Mouse (Mus musculus) neural tube, embryonic 15.5 days (tissue): ENCODE measurements at regions not wholly inside any gene's neighbourhood (a gene's known extent, or its start where the extent isn't known, plus 50 kb on each side); places are given as distances from the start of the nearest gene placed in this dataset.

Experiments used
- ATAC-seq: fragments of 200-750 bp; cut with Nextera tagmentation; 2 replicates; pipeline ENCODE4 v1.8.0; 2017; ENCODE audit warnings: mild to moderate bottlenecking, moderate TSS enrichment, moderate library complexity; ENCODE audit not compliant: low FRiP score
- H3K27ac ChIP-seq: fragments of 300-500 bp; sonication (generic); replicated peaks from 2 replicates; pipeline ENCODE4 v1.5.1; 2015; ENCODE audit warnings: mild to moderate bottlenecking, inconsistent platforms
- H3K27me3 ChIP-seq: fragments of 300-500 bp; sonication (generic); replicated peaks from 2 replicates; pipeline ENCODE4 v1.6.1; 2015; ENCODE audit warnings: inconsistent platforms
- H3K36me3 ChIP-seq: fragments of 300-500 bp; sonication (generic); 2 replicates; pipeline ENCODE4 v1.6.1; 2015; ENCODE audit warnings: inconsistent platforms
- H3K4me1 ChIP-seq: fragments of 300-500 bp; sonication (generic); 2 replicates; pipeline ENCODE4 v1.6.1; 2015; ENCODE audit warnings: inconsistent platforms
- H3K4me2 ChIP-seq: fragments of 300-500 bp; sonication (generic); 2 replicates; pipeline ENCODE4 v1.6.1; 2015; ENCODE audit warnings: inconsistent platforms, mild to moderate bottlenecking, moderate library complexity
- H3K4me3 ChIP-seq: fragments of 300-500 bp; sonication (generic); replicated peaks from 2 replicates; pipeline ENCODE4 v1.5.1; 2015; ENCODE audit warnings: mild to moderate bottlenecking, inconsistent platforms
- H3K9ac ChIP-seq: fragments of 300-500 bp; sonication (generic); replicated peaks from 2 replicates; pipeline ENCODE4 v1.6.1; 2015; ENCODE audit warnings: mild to moderate bottlenecking, inconsistent platforms
- H3K9me3 ChIP-seq: fragments of 300-500 bp; sonication (generic); replicated peaks from 2 replicates; pipeline ENCODE4 v1.6.1; 2016; ENCODE audit warnings: inconsistent platforms
- WGBS: fragments of 180-500 bp; shearing (Covaris S2); methylation state at CpG from one replicate; pipeline ENCODE4 v1.1.7; 2015; ENCODE audit warnings: mixed read lengths; 5-methylcytosine and 5-hydroxymethylcytosine counted together

DNA sequence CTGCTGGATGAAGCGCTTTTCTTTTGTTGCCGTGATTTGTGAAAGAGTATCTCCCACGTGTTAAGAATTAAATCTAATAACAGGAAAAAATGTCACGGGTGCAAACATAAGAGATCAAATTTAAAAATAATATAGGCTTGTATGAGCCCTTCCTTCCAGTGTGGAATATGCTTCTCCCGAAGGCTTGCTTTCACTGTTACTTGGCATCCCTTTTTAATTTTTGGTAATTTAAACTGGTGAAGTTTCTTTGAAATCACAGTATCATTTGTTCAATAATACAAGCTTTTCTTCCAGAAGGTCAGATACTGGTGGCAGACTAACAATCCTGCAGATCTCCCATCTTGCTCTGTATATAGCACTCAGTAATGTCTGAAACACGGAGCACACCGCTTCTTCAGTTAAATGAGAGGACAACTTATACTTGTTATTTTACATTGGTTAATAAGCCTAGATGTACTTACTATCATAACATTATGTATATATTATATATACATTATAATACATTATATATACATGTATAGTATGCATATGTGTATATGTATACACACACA, 98.2 kb downstream of the Plk2 start:
- no peak for ATAC-seq
- no peak overlapping the region for H3K9ac ChIP-seq

DNA sequence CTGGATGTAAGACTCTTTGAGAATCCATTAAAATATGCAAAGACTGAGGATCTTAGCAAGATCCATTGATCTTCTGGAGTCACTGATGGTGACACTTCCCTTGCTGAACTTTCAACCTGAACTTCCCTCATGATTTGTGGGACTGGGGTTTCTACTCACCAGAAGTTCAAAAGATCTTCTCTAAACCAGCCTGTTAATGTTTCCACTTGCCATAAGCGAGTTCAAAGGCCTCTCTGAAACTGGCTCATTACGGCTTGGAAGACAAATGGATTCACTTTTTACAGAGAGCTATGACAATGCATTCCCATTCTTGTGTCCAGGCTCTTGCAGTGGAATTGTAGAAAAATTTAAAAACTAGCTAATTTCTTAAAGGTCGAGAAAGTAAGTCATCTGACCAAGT, 102.6 kb downstream of the Plk2 start:
- 84% methylated on average over 3 of the region's 3 CpGs for WGBS
- no peak overlapping the region for H3K4me3 ChIP-seq

More for the DNA sequence above, 98.2 kb downstream of the Plk2 start:
- H3K27ac ChIP-seq = no peak overlapping the region
- H3K36me3 ChIP-seq = no peaks in the 10 kb centered on the region
- 71% methylated on average over 7 of the region's 7 CpGs for WGBS
- no peaks in the 10 kb centered on the region for H3K9me3 ChIP-seq
- peak overlapping the region; percentile 20 for H3K4me2 ChIP-seq
- H3K27me3 ChIP-seq = no peaks in the 10 kb centered on the region
- no peak overlapping the region for H3K4me3 ChIP-seq
- peaks cover 8% of the 10 kb centered on the region for H3K4me1 ChIP-seq

DNA sequence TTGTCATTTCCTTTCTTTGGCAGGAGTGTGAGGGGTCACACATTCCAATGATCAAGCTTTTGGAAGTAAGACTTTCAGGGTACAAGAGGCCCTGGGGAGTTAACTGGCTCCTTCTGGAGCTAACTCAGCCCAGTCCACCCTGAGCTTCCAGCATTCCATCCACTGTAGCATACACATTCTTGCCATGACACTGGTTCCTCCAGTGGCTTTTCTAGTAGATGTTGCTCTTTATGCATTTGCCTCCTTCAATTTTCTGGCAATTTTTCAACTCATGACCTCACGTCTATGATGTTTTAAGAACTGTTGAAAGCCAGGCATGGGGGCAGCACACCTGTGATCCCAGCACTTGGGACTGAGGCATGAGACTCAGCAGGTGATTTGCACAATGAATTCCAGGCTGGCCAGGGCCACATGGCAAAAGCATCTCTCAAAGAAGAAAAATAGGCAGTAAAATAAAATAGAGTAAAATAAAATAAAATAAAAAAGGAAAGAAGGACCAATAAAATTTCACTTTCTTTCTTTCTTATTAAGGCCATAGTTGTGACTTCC, 113.0 kb downstream of the Plk2 start:
- H3K4me3 ChIP-seq = no peak overlapping the region
- H3K9me3 ChIP-seq = no peaks in the 10 kb centered on the region
- H3K36me3 ChIP-seq = no peaks in the 10 kb centered on the region
- H3K27ac ChIP-seq = no peak overlapping the region
- H3K4me2 ChIP-seq = no peak overlapping the region
- 79% methylated on average over 1 of the region's 1 CpGs for WGBS
- no peak for ATAC-seq
- no peaks in the 10 kb centered on the region for H3K4me1 ChIP-seq
- H3K9ac ChIP-seq = no peak overlapping the region
- no peaks in the 10 kb centered on the region for H3K27me3 ChIP-seq

More for the DNA sequence above, 102.6 kb downstream of the Plk2 start:
- Histone ChIP-seq H3K27ac (no peak overlapping the region), H3K36me3 (no peaks in the 10 kb centered on the region), H3K27me3 (no peaks in the 10 kb centered on the region), H3K9me3 (no peaks in the 10 kb centered on the region), H3K4me2 (no peak overlapping the region), H3K4me1 (peaks cover 5% of the 10 kb centered on the region), H3K9ac (no peak overlapping the region)
- ATAC-seq = no peak

- Histone ChIP-seq H3K4me2 (no peak overlapping the region), H3K4me1 (no peaks in the 10 kb centered on the region), H3K9me3 (no peaks in the 10 kb centered on the region), H3K36me3 (no peaks in the 10 kb centered on the region), H3K27me3 (no peaks in the 10 kb centered on the region), H3K27ac (no peak overlapping the region), H3K4me3 (no peak overlapping the region), H3K9ac (no peak overlapping the region)
- ATAC-seq = no peak
- WGBS = 88% methylated on average over 8 of the region's 8 CpGs
These were observed 123.1 kb downstream of the Plk2 start for GRCm38 (mm10) chr13:110517986-110518385.

GRCm38 (mm10) chr13:110522974-110523373, 128.1 kb downstream of the Plk2 start:
- H3K9ac ChIP-seq = no peak overlapping the region
- WGBS = 96% methylated on average over 4 of the region's 4 CpGs
- no peaks in the 10 kb centered on the region for H3K9me3 ChIP-seq
- H3K4me1 ChIP-seq = no peaks in the 10 kb centered on the region
- H3K27ac ChIP-seq = no peak overlapping the region
- no peak overlapping the region for H3K4me2 ChIP-seq
- H3K4me3 ChIP-seq = no peak overlapping the region
- no peaks in the 10 kb centered on the region for H3K27me3 ChIP-seq
- no peaks in the 10 kb centered on the region for H3K36me3 ChIP-seq
- ATAC-seq = no peak

DNA sequence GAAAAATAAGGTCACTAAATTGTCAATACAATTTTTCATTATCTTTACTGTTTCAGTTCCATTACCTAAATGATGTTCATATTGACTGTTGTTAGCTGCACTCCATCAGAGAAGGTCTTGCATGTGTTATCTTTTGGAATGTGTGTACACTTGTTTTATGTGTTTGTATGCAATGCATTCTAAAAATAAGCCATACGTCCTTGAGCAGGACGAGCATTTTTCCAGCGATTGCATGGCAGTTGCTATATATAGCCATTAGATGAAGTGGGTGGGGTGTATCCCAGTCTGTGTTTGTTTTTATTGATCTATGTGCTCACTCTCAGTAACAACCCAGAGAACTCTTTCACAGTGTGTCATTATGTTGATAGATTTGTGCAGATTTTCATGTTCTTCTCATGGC, 132.8 kb downstream of the Plk2 start:
- H3K9ac ChIP-seq = no peak overlapping the region
- no peak overlapping the region for H3K4me3 ChIP-seq

GRCm38 (mm10) chr13:110529624-110530023, 134.8 kb downstream of the Plk2 start:
- H3K27ac ChIP-seq = no peak overlapping the region
- no peak overlapping the region for H3K9ac ChIP-seq
- 92% methylated on average over 4 of the region's 4 CpGs for WGBS
- no peak overlapping the region for H3K4me2 ChIP-seq
- no peak overlapping the region for H3K4me3 ChIP-seq
- no peaks in the 10 kb centered on the region for H3K36me3 ChIP-seq
- H3K27me3 ChIP-seq = no peaks in the 10 kb centered on the region
- no peaks in the 10 kb centered on the region for H3K9me3 ChIP-seq
- no peak for ATAC-seq
- H3K4me1 ChIP-seq = no peaks in the 10 kb centered on the region

More for the DNA sequence above, 132.8 kb downstream of the Plk2 start:
- no peak for ATAC-seq
- H3K36me3 ChIP-seq = no peaks in the 10 kb centered on the region
- no peaks in the 10 kb centered on the region for H3K27me3 ChIP-seq
- H3K4me2 ChIP-seq = no peak overlapping the region
- no peaks in the 10 kb centered on the region for H3K9me3 ChIP-seq
- H3K27ac ChIP-seq = no peak overlapping the region
- H3K4me1 ChIP-seq = no peaks in the 10 kb centered on the region
- WGBS = 80% methylated on average over 3 of the region's 3 CpGs

GRCm38 (mm10) chr13:110534320-110534764, 139.5 kb downstream of the Plk2 start:
- Histone ChIP-seq H3K9me3 (no peaks in the 10 kb centered on the region), H3K27ac (no peak overlapping the region), H3K4me3 (no peak overlapping the region), H3K9ac (no peak overlapping the region), H3K27me3 (no peaks in the 10 kb centered on the region), H3K36me3 (no peaks in the 10 kb centered on the region), H3K4me1 (no peaks in the 10 kb centered on the region), H3K4me2 (no peak overlapping the region)
- whole genome bisulfite sequencing = 33% methylated on average over 7 of the region's 7 CpGs
- ATAC-seq = no peak

DNA sequence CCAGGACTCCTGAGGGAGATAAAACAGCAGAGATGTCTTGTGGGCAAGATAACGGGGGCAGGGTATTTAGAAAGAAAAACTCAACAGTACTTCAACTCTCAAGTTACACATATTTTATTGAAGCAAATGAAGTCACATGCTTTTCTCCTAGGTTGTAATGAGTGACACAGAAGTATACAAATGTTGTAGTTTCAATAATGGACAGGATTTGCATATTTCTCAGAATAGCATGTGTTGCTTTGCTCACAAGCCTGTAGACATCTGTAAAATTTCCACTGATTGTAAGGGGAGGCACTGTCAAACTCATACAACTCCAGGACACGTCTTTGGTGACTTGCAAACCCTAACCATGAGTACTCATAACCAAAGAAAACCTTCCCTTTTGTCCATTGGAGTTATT, 140.9 kb downstream of the Plk2 start:
- no peak overlapping the region for H3K4me3 ChIP-seq
- H3K27me3 ChIP-seq = no peaks in the 10 kb centered on the region
- no peak overlapping the region for H3K4me2 ChIP-seq
- WGBS = 85% methylated on average over 2 of the region's 2 CpGs
- no peaks in the 10 kb centered on the region for H3K36me3 ChIP-seq
- H3K9ac ChIP-seq = no peak overlapping the region
- H3K27ac ChIP-seq = no peak overlapping the region
- H3K9me3 ChIP-seq = no peaks in the 10 kb centered on the region
- 0 out of 2 replicates have a peak, but pooled peaks cover 2% of the 10 kb centered on the region for H3K4me1 ChIP-seq
- no peak for ATAC-seq

- Histone ChIP-seq H3K4me1 (0 out of 2 replicates have a peak, but pooled peaks cover 3% of the 10 kb centered on the region), H3K36me3 (no peaks in the 10 kb centered on the region), H3K4me2 (no peak overlapping the region), H3K27ac (no peak overlapping the region), H3K9ac (no peak overlapping the region), H3K9me3 (no peaks in the 10 kb centered on the region), H3K27me3 (no peaks in the 10 kb centered on the region), H3K4me3 (no peak overlapping the region)
- 80% methylated on average over 7 of the region's 7 CpGs for WGBS
- ATAC-seq = no peak
These were observed 143.2 kb downstream of the Plk2 start for GRCm38 (mm10) chr13:110537960-110538463.

DNA sequence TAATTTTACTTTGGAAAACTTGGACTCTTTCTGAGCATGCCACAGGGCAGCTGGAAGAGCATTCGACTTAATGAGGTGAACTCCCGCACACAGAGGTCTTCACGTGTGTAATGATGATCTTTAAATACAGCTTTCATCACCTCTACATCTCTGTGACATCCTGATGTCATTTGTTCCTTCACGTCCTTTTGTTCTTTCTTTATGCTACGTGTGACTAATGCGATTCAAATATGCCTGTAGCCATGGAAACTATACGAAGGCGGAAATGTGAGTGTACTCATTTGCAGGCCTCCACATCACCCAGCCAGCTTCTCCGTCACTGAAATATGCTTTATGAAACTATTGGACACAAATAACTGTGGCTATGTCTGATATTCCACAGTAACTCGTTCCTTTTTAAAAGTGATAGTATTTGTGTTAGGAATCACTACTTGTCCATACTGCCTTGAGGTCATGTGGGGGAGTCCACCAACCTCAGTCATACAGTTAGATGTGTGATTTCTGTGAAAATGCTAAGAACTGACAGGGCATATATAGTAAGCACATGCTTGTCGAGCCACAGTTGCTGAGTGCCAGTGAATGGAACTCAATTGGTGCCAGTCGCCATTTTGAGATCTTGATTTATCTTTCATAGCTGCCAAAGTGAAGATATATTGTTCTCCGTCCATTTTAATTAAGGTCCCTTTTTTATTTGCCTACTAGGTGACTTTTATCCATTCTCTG, 145.9 kb downstream of the Plk2 start:
- WGBS = 46% methylated on average over 13 of the region's 13 CpGs
- H3K27ac ChIP-seq = no peak overlapping the region

More for the DNA sequence above, 145.9 kb downstream of the Plk2 start:
- H3K4me1 ChIP-seq = 0 out of 2 replicates have a peak, but pooled peaks cover 3% of the 10 kb centered on the region
- H3K9me3 ChIP-seq = no peaks in the 10 kb centered on the region
- no peaks in the 10 kb centered on the region for H3K27me3 ChIP-seq
- no peak overlapping the region for H3K9ac ChIP-seq
- no peak overlapping the region for H3K4me2 ChIP-seq
- no peaks in the 10 kb centered on the region for H3K36me3 ChIP-seq
- no peak for ATAC-seq
- H3K4me3 ChIP-seq = no peak overlapping the region
